Mouse (Mus musculus) kidney, postnatal 25 days (tissue): ENCODE data around the gene Gls.

ENCODE experiments used
- DNase-seq, 2 experiments: peaks; one replicate each; pipeline ENCODE4 v3.0.0; 2021; ENCODE audit warnings: mixed read lengths in 2 of 2

Gene Gls

DNA sequence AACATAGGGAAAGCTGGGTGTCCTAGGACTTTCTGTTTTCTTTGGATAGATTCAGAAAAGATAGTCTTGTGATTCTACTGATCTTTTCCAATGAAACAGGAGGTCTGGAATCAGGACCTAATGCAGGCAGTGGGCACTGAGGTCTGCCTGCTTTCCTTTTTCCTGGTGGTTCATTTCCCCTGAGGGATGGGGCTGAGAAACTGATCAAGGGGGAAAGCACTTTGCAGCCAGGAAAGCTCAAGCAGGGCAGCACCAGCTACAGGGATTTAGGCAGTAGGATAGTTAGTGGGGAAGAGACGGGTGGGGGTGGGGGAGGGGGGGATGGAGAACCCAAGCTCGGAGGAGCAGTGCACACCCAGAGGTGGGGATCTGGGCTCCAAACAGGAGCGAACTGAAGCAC is 80.1 kb downstream of the Gls start:
- DNase-seq: no peak

DNA sequence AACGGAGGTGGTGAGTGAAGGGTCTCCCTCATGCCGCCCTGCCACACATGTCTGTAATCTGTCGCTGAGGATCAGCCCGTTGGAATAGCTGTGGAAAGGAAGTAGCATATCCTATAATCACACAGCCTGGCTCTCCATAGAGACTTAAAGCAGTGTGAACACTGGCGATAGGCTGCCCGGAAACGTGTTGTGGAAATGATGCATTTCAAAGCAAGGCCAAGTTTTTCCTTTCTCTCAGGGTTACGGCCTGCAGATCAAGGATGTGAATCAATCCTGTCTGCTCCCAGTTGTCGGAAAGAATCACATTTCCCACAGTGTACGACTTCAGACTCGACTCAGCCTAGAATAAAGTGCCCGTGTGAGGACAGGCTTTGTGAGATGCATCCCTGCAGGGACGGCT is 80.7 kb downstream of the Gls start:
- DNase-seq: no peak

DNA sequence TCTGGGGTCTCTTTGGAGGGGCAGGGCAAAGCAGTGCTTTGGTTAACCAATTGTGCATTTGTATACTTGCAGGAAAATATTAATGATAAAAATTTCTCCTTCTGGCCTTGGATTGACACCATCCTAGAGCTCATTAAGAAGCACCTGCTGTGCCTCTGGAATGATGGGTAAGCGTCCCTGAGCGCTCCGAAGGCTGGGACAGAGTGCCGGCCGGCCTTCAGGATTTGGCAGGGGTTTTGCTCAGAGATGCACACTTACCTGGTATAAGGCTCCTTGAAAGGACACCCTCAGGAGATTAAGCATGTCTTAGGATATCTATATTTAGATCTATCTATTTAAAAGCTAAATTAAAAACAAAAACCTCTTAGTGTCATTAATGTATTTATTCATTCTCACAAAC is 81.9 kb downstream of the Gls start:
- DNase-seq: no peak

DNA sequence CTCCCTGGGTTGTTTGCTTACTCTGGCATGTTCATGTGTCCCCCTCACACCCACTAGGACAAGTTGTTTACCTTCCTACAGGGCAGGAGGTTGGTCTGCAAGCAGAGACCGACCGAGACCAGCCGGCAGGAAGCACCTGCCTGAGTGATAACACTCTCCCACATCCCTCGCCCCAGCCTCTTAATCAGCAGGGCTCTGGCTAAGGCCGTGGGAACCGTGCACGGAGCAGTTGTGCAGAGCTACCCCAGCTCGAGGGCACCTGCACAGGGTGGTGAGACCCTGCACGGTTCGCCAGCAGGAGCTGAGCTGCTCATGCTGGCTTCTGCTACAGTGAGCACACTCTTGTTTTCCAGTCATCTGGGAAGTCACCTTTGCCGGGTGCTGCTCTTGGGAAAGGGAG is 82.4 kb downstream of the Gls start:
- DNase-seq: no peak

DNA sequence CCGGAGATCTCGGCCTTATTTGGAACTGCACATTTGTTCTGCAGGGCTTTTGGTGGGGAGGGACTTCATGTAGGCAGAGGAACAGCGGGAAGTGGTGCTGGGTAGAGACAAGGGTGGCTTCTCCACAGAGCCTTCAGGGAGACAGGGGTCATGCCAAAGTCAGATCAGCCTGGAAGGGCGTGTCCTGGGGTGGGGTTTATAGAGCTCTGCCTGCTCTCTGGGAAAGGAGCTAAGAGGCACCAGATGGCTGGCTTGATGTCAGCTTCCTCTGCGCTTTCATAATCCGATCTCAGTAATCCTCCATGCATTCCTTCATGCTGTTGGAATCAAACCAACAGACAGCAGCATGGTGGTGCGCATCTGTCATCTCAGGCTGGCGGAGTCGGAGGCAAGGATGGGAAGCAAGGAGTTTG is 83.1 kb downstream of the Gls start:
- DNase-seq: no peak

DNA sequence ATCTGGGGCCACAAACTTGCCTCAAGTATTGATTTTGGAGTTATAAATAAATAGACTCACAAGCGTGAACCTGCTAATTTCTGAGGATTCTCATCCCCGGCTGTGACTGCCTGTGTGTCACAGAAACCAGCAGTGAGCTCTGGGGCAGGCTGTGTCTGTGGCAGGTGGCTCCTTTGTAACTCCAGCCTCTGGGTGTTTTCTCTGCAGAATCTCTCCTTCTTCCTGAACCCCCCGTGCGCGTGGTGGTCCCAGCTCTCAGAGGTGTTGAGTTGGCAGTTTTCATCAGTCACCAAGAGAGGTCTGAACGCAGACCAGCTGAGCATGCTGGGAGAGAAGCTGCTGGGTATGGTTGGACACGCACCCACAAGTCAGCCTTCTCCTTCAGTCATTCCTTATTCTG is 84.3 kb downstream of the Gls start:
- no peak for DNase-seq

DNA sequence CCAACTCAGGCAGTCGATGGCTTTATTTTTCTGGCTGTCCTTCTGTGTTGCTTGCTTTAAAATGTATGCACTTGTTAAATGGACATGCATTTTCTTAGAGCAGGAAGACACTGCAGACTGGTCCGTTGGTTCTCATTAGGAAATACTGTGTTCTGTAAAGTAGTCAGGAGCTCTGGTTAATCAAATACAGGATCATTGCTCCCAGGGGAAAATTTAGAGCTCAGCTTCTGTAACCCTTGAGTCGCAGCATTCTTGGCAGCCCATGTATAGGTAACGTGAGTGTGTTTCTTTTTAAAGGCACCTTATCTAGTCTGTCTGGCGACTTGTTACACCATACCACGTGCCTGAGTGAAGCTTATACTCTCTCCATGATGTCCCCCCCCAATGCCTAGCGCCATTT is 84.9 kb downstream of the Gls start:
- peak in 1 of 2 experiments; percentile 29 for DNase-seq

DNA sequence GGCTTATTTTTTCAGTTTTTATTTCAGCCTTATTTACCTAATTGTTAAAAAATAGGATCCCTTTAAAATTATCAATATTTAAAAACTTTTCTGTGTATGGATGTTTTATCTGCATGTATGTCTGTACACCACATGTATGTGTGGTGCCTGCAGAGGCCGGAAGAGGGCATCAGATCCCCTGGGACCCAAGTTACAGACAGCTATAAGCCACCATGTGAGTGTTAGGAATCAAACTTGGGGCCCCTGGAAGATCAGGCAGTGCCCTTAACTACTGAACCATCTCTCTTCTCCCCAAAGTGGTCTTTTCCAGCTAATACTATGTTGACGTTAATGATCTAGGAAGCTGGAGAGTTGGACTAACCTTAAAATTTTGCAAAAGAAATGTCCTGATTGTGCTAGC is 85.6 kb downstream of the Gls start:
- DNase-seq: no peak

DNA sequence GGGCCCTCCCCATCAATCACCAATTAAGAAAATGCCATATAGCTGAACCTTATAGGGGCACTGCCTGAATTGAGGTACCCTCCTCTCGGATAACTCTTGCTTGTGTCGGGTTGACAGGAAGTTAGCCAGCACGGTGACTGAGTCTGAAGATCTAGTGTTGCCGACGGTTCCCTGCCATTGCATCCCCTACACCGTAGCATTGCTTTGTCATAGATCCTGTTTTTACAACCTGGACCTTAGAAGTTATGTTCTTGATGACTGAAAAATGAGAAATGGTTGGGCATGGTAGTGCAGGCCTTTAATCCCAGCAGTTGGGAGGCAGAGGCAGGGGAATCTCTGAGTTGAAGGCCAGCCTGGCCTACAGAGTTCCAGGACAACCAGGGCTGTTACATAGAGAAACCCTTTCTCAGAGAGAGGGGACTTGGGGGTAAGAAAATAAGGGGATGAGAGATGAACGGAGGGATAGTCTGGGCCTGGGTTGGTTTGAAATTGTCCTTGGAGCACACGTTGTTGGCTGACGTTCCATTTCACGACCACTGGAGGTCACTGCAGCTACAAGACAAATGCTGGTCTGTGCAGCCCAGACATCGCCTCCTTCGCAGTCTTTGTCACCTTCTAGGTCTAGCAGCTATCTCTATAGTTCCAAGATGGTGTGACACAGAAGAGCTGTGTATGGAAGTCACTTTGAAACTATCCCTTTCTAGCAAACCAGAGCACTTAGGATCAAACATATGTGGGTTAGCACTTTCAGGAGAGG is 86.6 kb downstream of the Gls start:
- peak; percentile 69 to 72 for DNase-seq

DNA sequence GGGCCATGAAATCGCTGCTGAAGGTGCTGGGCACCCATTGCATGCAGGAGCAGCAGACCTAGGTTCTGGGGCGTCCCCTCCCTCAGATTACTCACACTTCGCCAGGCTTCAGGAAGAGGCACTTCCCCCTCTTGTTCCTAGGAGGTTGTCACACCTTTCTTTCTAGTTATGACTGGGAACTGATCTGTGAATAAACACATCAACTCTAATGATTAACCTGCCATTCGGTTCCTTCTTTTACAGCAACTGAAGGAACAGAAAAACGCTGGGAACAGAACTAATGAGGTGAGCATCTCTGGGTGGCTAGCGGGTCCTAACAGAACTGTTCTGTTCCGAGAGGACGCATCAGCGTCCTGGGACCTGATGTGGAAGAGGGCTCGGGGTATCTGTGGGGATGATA is 88.1 kb downstream of the Gls start:
- no peak for DNase-seq

DNA sequence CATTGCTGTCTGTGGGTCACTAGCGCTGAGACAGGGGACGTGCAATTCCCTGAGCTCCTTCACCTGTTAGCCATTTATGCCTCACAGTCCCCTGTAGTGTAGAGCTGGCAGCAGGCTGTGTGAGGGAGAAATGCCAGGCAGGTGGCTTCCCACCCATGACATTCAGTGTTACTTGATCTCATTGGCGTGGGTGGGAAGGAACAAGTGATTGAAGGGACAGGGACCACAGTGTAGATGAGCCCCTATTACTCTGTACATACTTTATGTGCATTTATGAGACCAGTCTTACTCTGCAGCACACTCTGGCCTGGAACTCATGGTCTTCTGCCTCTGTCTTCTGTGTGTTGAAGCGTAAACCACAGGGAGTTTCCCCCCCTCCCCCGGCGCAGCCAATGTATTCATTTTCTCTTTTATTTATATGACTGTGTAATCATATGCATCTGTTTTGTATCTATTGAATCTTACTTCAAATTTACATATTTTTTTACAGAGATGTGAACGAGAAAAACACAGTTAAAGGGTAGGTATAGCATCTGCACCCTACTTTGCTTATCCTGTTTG is 89.4 kb downstream of the Gls start:
- DNase-seq: no peak

DNA sequence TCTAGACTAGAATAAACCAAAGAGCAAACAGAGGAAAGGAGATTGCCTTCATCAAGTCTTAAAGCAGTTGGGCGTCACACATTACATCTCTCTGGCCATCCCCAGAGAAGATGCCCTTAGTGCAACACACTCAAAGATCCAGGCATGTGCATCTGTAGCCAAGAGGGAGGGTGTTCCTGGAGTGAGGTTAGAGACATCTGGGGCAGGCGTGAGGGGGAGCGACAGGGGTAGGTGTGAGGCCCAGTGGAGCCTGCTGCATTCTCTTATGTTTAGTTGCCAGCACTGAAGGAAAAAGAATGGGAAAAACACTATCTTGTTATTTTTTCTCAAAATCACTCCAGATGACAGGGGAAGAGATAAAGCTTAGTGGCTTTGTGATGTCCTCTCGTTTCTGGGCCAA is 89.8 kb downstream of the Gls start:
- no peak for DNase-seq

DNA sequence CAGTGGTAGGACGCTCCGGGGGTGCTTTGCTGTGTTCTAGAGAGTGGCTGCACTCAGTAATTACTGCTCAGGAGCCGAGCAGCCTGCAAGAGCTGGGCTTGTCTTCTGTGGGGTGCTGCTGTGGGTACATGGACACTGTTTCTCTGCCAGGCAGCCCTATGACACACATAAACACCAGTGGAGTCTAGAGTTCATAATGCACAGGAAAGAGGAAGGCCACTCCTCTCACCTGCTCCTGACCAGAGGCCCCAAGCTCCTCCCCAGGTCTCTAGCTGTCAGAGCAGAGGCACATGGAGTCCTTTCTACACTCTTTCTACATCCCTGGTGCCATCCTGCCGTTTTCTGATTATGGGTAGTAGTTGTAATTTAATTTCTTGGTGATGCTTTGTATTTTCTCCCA is 90.9 kb downstream of the Gls start:
- no peak for DNase-seq

DNA sequence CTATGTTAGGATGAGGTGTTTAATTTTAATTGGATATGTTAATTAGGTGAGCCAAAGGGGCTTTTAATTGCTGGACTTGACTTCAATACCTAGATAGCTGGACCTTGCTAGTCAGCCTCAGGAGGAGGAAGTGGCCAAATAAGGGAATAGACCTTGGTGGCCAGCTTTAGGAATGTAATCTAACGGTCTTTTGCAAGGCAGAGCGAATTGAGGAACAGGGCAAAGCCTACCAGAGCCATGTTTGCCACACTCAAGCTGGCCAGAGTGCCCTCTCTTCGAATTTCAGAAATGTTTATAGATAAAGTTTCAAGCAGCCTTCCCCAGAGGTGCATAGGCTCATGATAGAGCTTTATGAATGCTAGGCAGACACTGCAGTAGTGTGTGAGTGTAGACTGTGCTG is 91.5 kb downstream of the Gls start:
- DNase-seq: no peak

DNA sequence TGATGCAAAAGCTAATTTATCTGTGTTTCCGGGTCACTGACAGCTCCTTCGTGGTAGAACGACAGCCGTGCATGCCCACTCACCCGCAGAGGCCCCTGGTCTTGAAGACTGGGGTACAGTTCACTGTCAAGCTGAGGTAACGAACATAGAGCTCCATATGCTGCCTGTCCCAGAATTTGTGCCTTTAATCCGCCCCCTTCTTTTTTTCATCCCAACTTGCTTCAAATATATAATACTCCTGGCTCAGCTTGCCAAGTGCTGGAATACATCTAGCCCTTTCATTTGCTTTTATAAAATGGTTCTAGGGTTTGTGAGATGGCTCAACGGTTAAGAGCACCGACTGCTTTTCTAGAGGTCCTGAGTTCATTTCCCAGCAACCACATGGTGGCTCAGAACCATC is 92.5 kb downstream of the Gls start:
- no peak for DNase-seq

DNA sequence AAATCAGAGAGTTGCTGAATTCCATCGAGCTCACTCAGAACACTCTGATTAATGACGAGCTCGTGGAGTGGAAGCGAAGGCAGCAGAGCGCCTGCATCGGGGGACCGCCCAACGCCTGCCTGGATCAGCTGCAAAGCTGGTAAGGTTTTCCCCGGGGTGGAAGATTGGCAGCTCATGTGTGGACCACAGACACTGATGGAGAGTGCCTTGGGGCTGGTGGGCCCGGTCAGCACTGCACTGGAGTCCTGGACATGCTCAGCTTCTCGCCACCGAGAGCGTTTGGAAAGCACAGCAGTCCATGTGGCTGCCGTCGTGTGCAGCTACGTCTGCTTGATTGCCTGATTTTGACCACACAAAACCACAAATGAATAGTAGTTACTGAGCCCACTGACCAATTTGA is 95.7 kb downstream of the Gls start:
- DNase-seq: no peak

DNA sequence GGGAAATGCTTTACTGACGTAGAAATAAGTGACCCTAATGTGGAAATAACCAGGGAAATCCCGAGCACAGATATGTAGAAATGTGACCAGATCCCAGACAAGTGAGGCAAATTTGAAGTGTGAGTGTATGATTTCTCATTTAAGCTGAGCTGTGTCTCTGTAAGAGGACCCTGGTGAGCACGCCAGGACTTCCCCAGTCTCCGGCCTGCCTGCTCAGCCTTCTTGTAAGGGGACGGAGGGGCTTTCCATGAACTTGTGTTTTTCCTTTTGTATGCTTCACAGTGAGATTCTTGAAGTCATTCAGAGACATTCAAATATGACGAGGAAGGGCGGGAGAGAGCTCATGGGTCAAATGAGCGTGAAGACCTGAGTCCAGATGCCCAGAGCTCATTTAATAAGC is 99.8 kb downstream of the Gls start:
- DNase-seq: no peak

DNA sequence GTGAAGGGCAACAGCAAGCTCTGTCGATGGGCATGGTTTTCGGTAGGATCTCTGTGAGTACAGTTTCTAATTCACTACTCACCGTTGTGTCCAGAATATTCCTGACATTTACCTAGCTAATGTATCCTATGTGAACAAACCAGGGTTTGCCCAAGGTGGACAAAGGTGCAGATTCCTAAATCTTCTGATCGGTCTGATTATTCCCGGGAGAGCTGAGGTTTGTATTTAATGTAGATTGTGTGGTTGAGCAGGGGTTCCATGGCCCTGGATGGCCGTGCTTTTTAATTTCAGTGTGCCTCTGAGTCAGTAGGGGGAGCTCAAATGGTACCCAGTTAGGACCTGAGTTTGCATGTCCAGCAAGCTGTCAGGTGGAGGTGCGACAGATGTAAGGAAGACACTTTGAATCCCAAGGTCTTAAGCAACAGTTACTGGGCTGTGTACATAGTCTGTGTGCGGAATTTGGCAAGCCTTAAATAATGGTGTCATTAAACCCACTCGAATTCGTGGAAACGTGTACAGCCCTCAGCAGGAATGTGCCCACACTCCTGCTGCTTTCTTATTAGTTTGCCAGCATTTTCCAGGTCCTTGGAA is 101.2 kb downstream of the Gls start:
- no peak for DNase-seq

DNA sequence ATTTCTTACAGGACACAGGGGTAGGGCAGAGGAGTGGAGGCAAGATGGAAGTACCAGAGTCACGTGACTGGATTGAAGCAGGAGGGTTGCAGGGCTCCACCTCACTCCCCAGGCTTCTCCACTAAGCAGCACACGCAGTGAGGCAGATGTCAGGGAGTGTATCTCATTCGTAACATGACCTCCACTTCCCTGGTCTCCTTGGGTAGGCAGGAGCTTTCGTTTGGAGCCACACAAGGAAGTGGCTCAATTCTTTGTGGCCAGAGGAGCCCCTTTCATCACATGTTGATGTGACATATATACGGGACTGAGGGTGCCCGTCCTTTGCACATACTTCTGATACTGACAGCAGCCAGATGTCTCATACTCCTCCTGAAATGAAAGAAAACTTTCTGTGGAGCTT is 103.2 kb downstream of the Gls start:
- no peak for DNase-seq

DNA sequence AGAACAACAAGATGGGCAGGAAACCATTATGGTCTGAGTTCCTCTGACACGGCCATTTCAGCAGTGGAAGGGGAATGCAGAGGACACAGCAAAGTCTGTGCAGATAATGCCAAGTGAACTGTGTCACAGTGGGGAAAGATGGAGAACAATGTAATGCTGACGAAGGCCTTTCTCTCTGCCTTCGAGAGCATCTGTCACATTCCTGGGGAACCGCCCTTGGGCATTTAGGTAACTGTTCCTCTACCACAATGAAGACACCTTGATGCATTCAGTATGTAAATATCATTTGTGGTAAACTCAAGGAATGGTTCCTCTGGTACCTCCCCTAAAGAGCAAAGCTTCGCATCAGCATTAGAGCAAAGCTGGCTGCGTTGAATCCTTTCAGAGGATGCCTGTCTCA is 105.7 kb downstream of the Gls start:
- DNase-seq: no peak

DNA sequence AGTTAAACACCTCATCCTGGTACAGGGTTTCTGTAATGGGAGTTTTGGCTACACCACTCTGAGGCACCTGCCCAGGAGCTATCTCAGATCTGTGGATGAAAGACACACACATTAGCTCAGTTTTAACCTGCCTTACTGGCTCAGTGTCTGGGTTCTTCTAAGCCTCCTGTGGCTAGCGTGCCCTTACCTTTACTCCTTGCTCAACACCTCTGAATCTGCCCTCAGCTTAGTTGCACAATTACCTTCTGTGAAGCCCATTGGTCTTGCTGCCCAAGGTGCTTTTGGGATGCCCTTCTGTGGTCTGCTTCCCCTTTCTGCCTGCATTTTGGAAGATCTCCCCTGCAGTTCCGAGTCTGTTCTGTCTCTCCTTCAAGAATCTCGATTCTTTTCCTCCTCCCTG is 108.2 kb downstream of the Gls start:
- no peak for DNase-seq

DNA sequence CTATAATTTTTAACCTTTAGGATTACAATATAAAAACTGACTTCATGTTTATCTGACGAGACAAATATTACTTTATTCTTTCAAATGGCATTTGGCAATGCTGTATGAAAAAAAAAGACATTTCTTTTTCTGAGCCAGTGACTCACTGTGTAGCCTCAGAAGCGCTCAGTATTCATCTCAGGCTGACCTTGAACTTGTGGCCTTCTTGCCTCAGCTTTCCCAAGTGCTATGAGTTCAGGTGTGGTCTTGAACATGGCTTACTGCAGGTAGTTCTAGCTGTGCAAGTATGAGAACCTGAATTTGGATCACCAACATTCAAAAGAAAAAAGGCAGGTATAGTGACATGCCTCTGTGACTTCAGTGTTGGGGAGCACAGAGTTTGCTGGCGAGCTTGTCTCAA is 112.0 kb downstream of the Gls start:
- no peak for DNase-seq

DNA sequence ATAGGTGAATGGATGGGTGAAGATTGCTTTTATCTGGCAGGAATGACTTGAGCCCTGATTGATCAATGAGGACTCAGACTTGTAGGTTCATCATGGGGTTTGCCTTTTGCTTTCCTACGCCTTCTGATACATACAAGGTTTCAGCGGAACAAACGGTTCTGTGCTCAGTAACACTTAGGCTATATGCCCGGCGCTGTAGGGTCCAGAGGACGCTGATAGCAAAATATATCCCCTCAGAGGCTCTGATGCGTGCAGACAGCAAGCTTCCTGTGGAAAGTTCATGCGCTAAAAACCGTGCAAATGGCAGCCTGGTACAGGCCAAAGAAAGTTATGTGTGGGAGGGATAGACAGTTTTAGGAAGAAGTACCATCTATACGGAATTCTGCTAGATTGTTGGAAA is 112.8 kb downstream of the Gls start:
- DNase-seq: no peak

DNA sequence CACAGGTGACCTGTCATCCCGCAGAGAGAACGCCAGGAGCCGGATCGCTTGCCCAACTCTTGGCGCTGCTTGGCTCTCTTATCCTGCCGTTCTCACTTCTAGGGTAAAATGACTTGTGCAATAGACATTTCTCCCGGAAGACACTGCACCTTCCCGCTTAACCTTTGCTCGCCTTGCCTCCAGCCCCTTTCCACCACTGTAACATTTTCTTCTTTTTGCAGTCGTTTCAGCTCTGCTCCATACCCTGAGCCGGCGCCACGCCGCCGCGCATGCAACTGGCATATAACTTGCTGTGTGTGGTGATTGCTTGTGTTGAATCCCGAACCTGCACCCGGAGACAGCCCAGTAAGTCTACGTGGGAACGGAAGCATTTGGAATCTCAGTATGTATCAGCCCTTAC is 113.3 kb downstream of the Gls start:
- peak; percentile 21 to 53 for DNase-seq
